Mouse (Mus musculus): ENCODE measurements at regions not wholly inside any gene's neighbourhood (a gene's known extent, or its start where the extent isn't known, plus 50 kb on each side); places are given as distances from the start of the nearest gene placed in this dataset.

GRCm38 (mm10) chr15:69387466-69387865, 2886.8 kb upstream of the Lrrc6 start:
- no peak for DNase-seq (ENCODE audit: low spot score)

DNA sequence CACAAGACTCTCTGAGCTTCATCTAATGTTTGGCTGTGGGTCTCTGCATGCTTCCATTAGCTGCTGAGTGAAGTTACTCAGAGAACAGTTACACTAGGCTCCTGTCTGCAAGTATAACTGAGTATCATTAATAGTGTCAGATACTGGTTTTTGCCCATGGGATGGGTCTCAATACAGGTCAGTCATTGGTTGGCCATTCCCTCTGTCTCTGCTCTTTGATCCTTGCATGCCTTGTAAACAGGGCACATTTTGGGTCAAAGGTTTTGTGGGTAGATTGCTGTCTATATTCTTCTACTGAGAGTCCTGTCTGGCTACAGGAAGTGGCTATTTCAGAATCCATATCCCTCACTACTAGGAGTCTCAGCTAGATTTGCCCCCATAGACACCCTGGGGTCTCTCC, 2864.7 kb upstream of the Lrrc6 start:
- DNase-seq (ENCODE audit: low spot score): no peak

GRCm38 (mm10) chr15:69350053-69350739, 2849.5 kb upstream of the Lrrc6 start:
- no peak for DNase-seq (ENCODE audit: low spot score)

- DNase-seq (ENCODE audit: low spot score): no peak
Measured at GRCm38 (mm10) chr15:69346065-69346464, 2845.4 kb upstream of the Lrrc6 start.

GRCm38 (mm10) chr15:69342759-69343158, 2842.0 kb upstream of the Lrrc6 start:
- no peak for DNase-seq (ENCODE audit: low spot score)

- no peak for DNase-seq (ENCODE audit: low spot score)
Measured at GRCm38 (mm10) chr15:69336491-69336890, 2835.8 kb upstream of the Lrrc6 start.

- DNase-seq (ENCODE audit: low spot score): no peak
Measured at GRCm38 (mm10) chr15:69326537-69326936, 2825.8 kb upstream of the Lrrc6 start.

DNA sequence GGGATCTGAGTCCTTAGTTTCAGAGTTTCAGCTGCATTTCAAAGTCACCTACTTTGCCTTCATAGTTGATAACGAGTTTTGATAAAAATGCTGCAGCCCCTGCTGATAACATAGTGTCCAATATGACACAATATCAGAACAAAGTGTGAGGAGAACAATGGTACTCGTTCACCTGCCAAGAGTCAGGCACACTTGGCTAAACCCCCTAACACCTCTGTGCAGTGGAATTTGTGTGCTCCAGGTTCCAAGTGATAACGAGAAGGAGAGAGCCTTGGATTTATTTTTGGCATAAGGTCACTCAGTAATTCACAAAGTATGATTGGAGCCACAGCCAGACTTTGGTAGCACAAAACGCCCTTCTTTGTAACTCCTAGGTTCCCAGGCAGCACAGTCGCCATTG, 2802.4 kb upstream of the Lrrc6 start:
- no peak for DNase-seq (ENCODE audit: low spot score)

- DNase-seq (ENCODE audit: low spot score): no peak
Measured at GRCm38 (mm10) chr15:69291273-69291672, 2790.6 kb upstream of the Lrrc6 start.

GRCm38 (mm10) chr15:69275546-69276255, 2775.0 kb upstream of the Lrrc6 start:
- DNase-seq (ENCODE audit: low spot score): no peak

DNA sequence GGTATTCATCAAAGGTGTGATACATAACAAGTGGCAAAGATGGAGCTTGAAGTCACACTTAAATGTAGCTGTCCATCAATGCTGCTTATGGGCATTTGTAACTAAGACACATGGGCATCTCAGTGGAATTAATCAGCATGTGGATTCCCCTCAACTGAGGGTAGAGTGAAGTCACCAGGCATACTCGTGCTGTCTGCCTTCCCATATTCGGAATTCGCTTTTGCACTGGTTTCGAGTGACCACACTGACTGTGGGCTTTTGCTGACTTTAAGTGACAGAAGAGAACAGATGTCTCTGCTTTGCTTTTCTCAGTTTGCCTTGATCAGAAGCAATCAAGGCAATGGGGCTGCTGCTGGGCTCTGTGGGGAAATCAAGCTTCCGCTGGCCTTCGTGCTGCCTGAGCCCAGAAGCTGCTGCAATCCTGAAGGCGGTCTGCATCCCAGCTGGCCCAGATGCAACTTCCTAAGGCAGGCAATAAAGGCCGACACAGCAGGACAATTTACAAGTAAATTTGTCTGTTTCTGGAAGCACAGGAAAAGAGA, 2773.6 kb upstream of the Lrrc6 start:
- no peak for DNase-seq (ENCODE audit: low spot score)

DNA sequence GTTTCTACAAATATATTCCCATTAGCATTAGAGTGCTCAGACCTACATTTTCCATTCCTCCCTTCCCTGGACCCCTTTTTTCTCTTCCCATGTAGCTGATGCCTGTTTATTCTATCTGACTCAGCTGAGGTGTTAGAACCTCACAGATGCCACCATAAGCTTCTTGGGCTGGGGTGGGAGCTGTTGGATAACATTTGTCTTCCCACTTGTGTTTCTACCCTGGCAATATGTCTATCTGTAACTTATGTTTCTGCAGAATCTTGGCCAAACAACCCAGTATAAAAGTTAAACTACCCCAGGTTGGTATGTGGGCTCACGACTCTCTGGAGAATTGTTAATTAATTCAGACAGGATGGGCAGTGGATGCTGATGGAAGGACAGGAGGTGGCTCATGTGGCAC, 2772.8 kb upstream of the Lrrc6 start:
- no peak for DNase-seq (ENCODE audit: low spot score)

DNA sequence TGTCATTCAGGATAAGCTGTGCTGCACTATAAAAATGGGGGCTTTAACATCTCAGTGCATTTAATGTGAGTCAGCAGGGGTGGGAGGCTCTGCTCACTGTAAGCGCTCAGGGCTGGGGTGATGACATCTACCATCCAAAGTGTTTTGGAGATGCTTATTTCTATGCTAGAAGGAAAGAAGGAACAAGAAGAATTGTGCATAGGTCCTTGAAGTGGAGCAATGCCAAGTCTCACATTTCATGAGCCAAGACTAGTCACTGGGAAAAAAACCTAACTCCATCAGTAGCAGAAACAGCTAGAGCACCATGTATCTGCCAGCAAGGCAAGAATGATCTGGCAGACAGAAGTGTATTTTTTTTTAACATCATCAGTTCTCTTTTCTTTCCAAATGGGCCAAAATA, 2761.2 kb upstream of the Lrrc6 start:
- no peak for DNase-seq (ENCODE audit: low spot score)

DNA sequence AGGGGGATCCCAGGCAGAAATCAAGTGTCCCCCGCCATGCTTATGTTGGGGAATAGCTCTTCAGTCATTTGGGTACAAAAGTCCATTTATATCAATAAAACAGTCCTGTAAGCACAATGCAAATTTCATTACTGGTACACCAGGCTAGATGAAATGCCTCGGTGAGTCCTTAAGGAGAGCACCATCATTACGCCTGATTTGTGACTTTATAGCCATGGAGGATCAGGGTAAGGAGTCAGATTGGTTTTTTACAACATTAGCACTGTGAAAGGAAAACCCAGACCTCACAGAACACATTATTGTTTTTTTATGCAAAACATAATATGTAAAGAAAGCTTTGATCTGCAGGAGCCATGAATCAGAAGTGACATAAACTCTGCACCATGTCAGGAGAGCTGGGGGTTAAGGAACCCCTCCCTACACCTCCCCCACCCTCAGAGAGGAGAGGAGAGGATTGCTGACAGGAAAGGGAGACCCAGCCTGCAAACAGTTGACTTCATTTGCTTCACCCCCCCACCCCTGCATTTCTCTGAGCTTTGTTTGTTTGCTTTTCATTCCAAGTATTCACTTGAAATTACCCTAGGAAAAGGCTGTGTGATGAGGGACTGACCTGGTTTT, 2756.6 kb upstream of the Lrrc6 start:
- DNase-seq (ENCODE audit: low spot score): no peak

GRCm38 (mm10) chr15:69253698-69254097, 2753.0 kb upstream of the Lrrc6 start:
- no peak for DNase-seq (ENCODE audit: low spot score)

- no peak for DNase-seq (ENCODE audit: low spot score)
Measured at GRCm38 (mm10) chr15:69252095-69252494, 2751.4 kb upstream of the Lrrc6 start.

DNA sequence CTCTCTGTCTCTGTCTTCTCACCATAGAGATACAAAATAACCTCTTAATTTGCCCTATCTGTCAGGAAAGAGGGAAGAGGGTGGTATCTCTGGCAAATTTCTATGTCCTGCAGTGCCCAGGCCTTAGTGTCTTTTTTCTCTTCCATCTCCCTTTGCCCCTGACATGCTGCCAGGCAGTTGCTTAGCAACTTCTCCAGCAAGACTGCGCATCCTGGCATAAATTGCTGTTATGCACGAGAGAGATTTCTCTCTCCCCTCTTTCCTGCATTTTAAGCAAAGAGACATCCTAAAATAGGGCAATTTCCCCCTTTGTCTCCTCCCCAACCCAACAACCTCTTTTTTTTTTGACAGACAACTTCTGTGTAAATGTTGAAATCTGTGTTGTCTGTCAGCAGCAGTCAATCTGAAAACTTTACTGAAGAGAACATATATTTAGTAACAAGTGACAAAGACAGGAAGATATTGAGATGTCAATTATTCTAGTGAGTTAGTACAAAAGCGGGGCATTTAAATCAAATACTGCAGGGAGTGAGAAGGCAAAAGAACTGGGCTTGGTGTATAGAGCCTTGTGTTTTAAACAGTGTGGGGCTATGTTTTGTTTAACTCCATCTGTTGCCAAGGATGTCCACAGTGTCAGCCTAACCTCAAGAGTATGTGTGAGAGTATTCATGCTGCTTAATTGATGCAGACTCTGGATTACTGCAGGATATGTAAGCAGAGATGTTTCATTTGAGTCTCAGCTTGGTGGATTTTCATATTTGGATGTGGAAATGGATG, 2745.7 kb upstream of the Lrrc6 start:
- no peak for DNase-seq (ENCODE audit: low spot score)

DNA sequence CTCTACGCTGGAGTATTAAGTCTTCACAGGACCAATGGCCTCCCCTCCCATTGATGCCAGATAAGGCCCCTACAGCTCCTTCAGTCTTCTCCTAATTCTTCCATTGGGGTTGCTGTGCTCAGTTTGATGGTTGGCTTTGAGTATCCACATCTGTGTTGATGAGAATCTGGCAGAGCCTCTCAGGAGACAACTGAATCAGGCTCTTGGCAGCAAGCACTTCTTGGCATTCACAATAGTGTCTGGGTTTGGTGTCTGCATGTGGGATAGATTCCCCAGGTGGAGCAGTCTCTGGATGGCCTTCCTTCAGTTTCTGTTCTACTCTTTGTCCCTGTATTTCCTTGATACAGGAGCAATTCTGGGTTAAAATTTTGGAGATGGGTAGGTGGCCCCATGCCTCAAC, 2734.6 kb upstream of the Lrrc6 start:
- DNase-seq (ENCODE audit: low spot score): no peak

- DNase-seq (ENCODE audit: low spot score): no peak
Measured at GRCm38 (mm10) chr15:69224619-69225587, 2724.2 kb upstream of the Lrrc6 start.

GRCm38 (mm10) chr15:69223411-69223810, 2722.7 kb upstream of the Lrrc6 start:
- DNase-seq (ENCODE audit: low spot score): no peak

GRCm38 (mm10) chr15:69222391-69222790, 2721.7 kb upstream of the Lrrc6 start:
- no peak for DNase-seq (ENCODE audit: low spot score)

Measured in ovary, adult 18-20 months (tissue).